Mouse (Mus musculus) liver, embryonic 14.5 days (tissue): Measurements from ENCODE around the gene Cops7a. TPM values are rescaled to one million over a fixed set of nuclear protein-coding genes. Genes with fewer than 3 reads are reported as not detected.

Experiments used
- ATAC-seq: fragments of 200-750 bp; cut with Nextera tagmentation; 2 replicates; pipeline ENCODE4 v1.8.0; 2017; ENCODE audit warnings: moderate number of reproducible peaks, mild to moderate bottlenecking, moderate library complexity; ENCODE audit not compliant: insufficient read depth
- DNase-seq, 3 experiments: peaks; one replicate each; pipeline ENCODE4 v3.0.0-alpha.2; 2012 to 2013; ENCODE audit warnings: low read depth in 3 of 3, low spot score in 3 of 3
- H3K27ac ChIP-seq: fragments of 300-500 bp; sonication (generic); 2 replicates; pipeline ENCODE4 v1.5.1; 2014; ENCODE audit warnings: moderate library complexity, mild to moderate bottlenecking, control low read depth, inconsistent platforms
- H3K27me3 ChIP-seq: fragments of 300-500 bp; sonication (generic); 2 replicates; pipeline ENCODE4 v1.6.1; 2014; ENCODE audit warnings: mild to moderate bottlenecking, low read length, moderate library complexity; ENCODE audit not compliant: control insufficient read depth, insufficient read depth
- H3K36me3 ChIP-seq: fragments of 300-500 bp; sonication (generic); replicated peaks from 2 replicates; pipeline ENCODE4 v1.6.1; 2014; ENCODE audit warnings: low read depth; ENCODE audit not compliant: control insufficient read depth, insufficient read depth
- H3K4me1 ChIP-seq, 2 experiments: fragments of 200-500 bp in 1 of 2; fragments of 300-500 bp in 1 of 2; sonication (generic) in 1 of 2; replicated peaks; 2 replicates each; pipeline ENCODE4 v1.6.1; 2012 to 2014; ENCODE audit warnings: antibody characterized with exemption in 1 of 2, inconsistent platforms in 1 of 2, low read length in 1 of 2; ENCODE audit not compliant: control insufficient read depth in 2 of 2, insufficient read depth in 2 of 2
- H3K4me2 ChIP-seq: fragments of 300-500 bp; sonication (generic); 2 replicates; pipeline ENCODE4 v1.6.1; 2014; ENCODE audit warnings: low read depth, mild to moderate bottlenecking, control low read depth, moderate library complexity
- H3K4me3 ChIP-seq, 2 experiments: fragments of 200-500 bp in 1 of 2; fragments of 300-500 bp in 1 of 2; sonication (generic) in 1 of 2; 2 replicates each; pipeline ENCODE4 v1.5.1; 2012 to 2014; ENCODE audit warnings: low read depth in 2 of 2, low read length in 2 of 2, mild to moderate bottlenecking in 2 of 2, control low read depth in 1 of 2, inconsistent platforms in 1 of 2, moderate library complexity in 1 of 2; ENCODE audit not compliant: insufficient read depth in 1 of 2
- H3K9ac ChIP-seq: fragments of 300-500 bp; sonication (generic); replicated peaks from 2 replicates; pipeline ENCODE4 v1.6.1; 2014; ENCODE audit warnings: mild to moderate bottlenecking, control low read depth, moderate library complexity
- H3K9me3 ChIP-seq: fragments of 300-500 bp; sonication (generic); 2 replicates; pipeline ENCODE4 v1.6.1; 2016; ENCODE audit warnings: low read length, mixed read lengths; ENCODE audit not compliant: control insufficient read depth
- CTCF ChIP-seq: IDR thresholded peaks from 2 replicates; pipeline ENCODE4 v1.5.1; 2016; ENCODE audit warnings: antibody characterized with exemption, low read depth, control low read depth
- EP300 ChIP-seq: IDR thresholded peaks from 2 replicates; pipeline ENCODE4 v1.6.1; 2016; ENCODE audit warnings: antibody characterized with exemption, low read depth
- WGBS: fragments of 180-500 bp; shearing (Covaris S2); extraction: QIAGEN DNeasy Blood & Tissue Kit; methylation state at CpG from one replicate; pipeline ENCODE4 v1.1.7; 2014; ENCODE audit not compliant: insufficient replicate concordance; 5-methylcytosine and 5-hydroxymethylcytosine counted together
- polyA plus RNA-seq, 2 experiments: library from polyadenylated mRNA; depleted of rRNA in 1 of 2; stranded (reverse) in 1 of 2; unstranded in 1 of 2; fragments of >200 nt; fragmentation: Nextera tagmentation in 1 of 2; extraction: Ambion mirVana in 1 of 2; gene quantifications; 2 replicates each; pipeline versions ENCODE4 v1.2.1 to v1.2.3; 2012 to 2014

Cops7a gene
- polyA plus RNA-seq, 2 experiments, result 51.5 to 57.8 TPM

DNA sequence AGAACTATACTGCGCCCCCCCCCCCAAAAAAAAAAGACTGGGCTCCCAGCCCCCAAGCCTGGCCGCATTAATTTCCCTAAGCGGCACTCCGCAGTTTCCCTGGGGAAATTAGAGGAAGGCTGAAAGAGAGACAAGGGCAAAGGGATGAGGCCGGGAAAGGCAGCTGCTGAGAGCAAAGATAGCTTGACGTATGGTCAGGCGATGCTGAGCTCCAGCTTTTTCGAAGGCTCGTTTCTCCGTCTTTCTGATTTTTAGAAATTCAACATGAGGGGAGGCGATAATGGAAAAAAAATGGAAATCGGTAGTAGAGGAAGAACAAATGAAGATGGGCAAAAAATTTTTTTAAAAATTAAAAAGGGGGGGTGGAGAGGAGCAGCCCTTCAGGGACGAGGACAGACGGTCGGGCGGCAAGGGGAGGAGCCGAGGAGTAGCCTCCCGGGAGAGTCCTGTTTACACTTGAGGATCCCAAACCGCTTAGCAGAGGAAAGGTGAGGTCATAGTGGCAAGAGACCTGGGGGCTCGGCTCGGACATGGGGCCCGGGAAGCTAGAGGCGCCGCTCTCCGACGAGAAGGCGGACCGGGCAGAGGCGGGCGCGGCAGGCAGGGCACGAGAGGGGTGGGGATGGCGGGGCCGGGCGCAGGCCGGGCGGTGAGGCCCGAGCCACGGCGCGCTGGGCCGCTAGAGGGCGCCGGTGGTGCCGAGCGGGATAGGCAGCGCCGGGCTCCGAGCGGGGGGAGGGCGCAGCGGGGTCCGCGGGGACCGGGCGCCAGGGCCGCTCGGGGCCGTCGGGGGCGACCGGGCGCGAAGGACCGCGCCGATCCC, 48.4 kb downstream of the Cops7a start:
- Histone ChIP-seq H3K27ac (no peak overlapping the region; the same call in 1 of the 2 replicates), H3K4me1 (peaks cover 0 to 6% of the 10 kb centered on the region in 2 experiments; a peak in 2 of 4 replicates), H3K4me2 (peak overlapping the region; percentile 83), H3K9ac (peak overlapping the region; percentile 76), H3K27me3 (peaks cover 66% of the 10 kb centered on the region), H3K36me3 (no peaks in the 10 kb centered on the region), H3K4me3 (peak overlapping the region; percentile 64 to 70), H3K9me3 (no peaks in the 10 kb centered on the region)
- DNase-seq (peak in 2 of 3 experiments; percentile 45 to 48), ATAC-seq (peak; percentile 72)
- TF ChIP-seq EP300 (no peak), CTCF (peak; percentile 56)
- 4% methylated on average over 58 of the region's 67 CpGs for WGBS

DNA sequence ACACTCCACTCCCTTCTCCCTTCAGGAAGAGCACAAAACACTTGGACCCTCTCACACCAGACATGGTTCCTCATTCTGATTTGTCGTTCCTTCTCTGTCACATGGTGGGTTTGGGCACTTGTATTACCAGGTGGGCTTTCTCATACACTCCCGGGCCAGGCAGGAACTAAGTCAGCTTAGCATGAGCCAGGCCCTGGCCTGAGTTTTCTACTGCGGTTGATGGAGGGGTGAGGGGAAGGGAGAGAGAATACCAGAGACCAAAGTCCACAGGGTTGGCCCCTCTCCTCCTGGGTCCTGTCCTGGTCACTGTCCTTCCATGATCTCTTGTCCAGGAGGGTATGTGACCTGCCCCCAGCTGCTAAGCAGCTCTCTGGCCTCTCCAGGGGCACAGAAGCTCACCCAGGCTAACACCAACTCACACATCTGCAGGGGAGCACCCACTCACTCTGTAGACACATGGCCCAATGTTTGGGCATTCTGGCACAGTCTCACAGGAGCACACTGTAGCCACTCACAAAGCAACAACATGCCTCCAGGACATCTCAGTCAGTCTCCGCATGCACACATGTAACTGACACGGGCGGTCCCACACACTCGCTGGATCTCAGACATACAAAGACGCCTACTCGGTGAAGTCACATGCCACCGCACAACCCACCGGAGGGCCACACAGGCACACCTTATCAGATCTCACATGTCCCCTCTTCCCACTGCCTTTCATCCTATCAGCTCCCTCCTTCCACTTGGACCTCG, 49.2 kb downstream of the Cops7a start:
- Histone ChIP-seq H3K36me3 (no peaks in the 10 kb centered on the region), H3K9me3 (no peaks in the 10 kb centered on the region), H3K4me2 (peak overlapping the region; percentile 83), H3K4me3 (peak overlapping the region; percentile 64 to 70), H3K27ac (no peak overlapping the region), H3K9ac (peak overlapping the region; percentile 27; the same call in 1 of the 2 replicates), H3K27me3 (peaks cover 66% of the 10 kb centered on the region), H3K4me1 (peaks cover 0 to 4% of the 10 kb centered on the region in 2 experiments; a peak in 2 of 4 replicates)
- 22% methylated on average over 12 of the region's 12 CpGs for WGBS
- DNase-seq, result no peak
- TF ChIP-seq EP300, result no peak
- no peak for TF ChIP-seq CTCF
- ATAC-seq, result no peak

DNA sequence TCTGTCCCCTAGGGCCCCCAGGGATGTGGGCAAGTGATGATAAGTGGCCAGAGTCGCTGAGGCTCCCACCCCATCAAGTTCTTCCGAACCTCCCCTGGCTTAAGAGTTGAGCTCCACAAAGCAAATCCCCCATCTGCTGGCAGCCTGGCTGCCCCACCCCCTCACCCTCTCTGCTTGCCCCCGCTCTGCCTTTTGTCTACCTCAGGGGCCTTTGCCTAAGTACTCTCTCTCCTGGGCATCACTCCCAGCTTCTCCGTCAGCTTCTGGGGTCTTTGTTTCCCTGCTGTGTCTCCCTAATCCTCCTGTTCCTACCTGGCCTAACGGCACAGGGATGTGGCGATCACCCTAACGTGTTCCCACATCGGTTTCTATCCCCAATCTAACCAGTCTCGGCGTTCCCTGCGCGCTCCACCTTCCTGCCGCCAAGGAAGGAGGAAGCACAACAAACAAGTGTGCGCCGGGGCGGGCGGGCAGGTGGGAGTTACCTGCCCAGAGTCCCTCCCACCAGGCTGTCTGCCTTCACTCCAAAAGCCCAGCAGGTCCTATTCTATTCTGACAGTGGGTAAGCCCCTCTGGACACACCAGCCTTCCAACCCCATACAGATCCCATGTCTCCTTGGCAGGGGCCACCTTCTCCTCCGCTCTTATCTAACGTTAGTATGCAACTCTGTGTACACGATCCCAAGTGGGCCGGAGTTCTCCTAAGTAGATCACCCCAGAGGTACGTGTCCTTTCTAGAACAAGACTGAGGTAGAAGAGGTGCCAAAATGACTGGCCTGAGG, 50.0 kb downstream of the Cops7a start:
- 36% methylated on average over 22 of the region's 22 CpGs for WGBS
- DNase-seq, result no peak
- Histone ChIP-seq H3K9me3 (no peaks in the 10 kb centered on the region), H3K4me3 (peak overlapping the region; percentile 64 to 70; a peak in 2 of 4 replicates), H3K4me1 (peaks cover 0 to 3% of the 10 kb centered on the region in 2 experiments; a peak in 2 of 4 replicates), H3K36me3 (no peaks in the 10 kb centered on the region), H3K27ac (no peak overlapping the region), H3K9ac (0 out of 2 replicates have a peak overlapping the region, but pooled peaks have one; percentile 6), H3K27me3 (peaks cover 66% of the 10 kb centered on the region), H3K4me2 (peak overlapping the region; percentile 83)
- TF ChIP-seq EP300 (no peak), CTCF (no peak)
- ATAC-seq, result no peak

DNA sequence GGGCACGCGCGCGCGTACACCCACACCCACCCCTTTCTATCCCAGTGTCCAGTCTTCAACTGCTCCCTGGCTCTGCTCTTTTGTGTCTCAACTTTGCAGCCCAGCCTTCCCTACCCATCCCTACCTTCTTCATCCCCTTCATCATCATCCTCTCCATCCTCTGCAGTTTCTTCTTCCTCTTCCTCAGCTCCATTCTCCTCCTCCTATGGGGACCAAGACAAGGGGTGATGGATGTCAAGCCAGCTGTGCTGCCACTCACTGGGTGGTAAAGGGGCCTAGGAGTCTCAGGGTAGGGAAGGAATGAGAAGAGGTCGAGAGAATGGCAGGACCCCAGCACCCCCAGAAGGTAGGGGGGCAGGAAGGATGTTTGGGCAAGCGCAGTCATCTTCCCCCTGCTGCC, 50.8 kb downstream of the Cops7a start:
- no peaks in the 10 kb centered on the region for H3K4me1 ChIP-seq
- no peak overlapping the region for H3K9ac ChIP-seq
- no peak overlapping the region for H3K4me3 ChIP-seq
- no peak for ATAC-seq
- TF ChIP-seq EP300 (no peak), CTCF (no peak)
- H3K4me2 ChIP-seq, result no peak overlapping the region
- H3K27ac ChIP-seq, result no peak overlapping the region
- no peaks in the 10 kb centered on the region for H3K36me3 ChIP-seq
- H3K9me3 ChIP-seq, result no peaks in the 10 kb centered on the region
- peaks cover 66% of the 10 kb centered on the region for H3K27me3 ChIP-seq
- DNase-seq, result no peak
- 75% methylated on average over 7 of the region's 7 CpGs for WGBS
